Mouse (Mus musculus) forebrain, embryonic 14.5 days (tissue): ENCODE data around the gene Fam45a. TPM values are rescaled to one million over a fixed set of nuclear protein-coding genes. Genes with fewer than 3 reads are reported as not detected.
"Not testable (repeated sequence)": the region's sequence is repeated elsewhere in the genome, so short reads cannot be mapped to it uniquely, and the experiment has no call there.

Experiments used
- ATAC-seq: fragments of 200-750 bp; cut with Nextera tagmentation; 2 replicates; pipeline ENCODE4 v1.8.0; 2017; ENCODE audit warnings: mild to moderate bottlenecking, moderate library complexity
- DNase-seq: peaks from one replicate; pipeline ENCODE4 v3.0.0-alpha.2; 2015; ENCODE audit warnings: low spot score
- H3K27ac ChIP-seq: fragments of 300-500 bp; sonication (generic); 2 replicates; pipeline ENCODE4 v1.5.1; 2014; ENCODE audit warnings: low read depth, mild to moderate bottlenecking, control low read depth, low read length, moderate library complexity
- H3K27me3 ChIP-seq: fragments of 300-500 bp; sonication (generic); replicated peaks from 2 replicates; pipeline ENCODE4 v1.6.1; 2014; ENCODE audit warnings: low read length, control low read depth, mixed read lengths; ENCODE audit not compliant: control insufficient read depth, insufficient read depth
- H3K36me3 ChIP-seq: fragments of 300-500 bp; sonication (generic); 2 replicates; pipeline ENCODE4 v1.6.1; 2014; ENCODE audit warnings: low read length, control low read depth; ENCODE audit not compliant: control insufficient read depth, insufficient read depth
- H3K4me1 ChIP-seq: fragments of 300-500 bp; sonication (generic); 2 replicates; pipeline ENCODE4 v1.6.1; 2014; ENCODE audit warnings: antibody characterized with exemption, low read length, control low read depth; ENCODE audit not compliant: control insufficient read depth, insufficient read depth
- H3K4me2 ChIP-seq: fragments of 300-500 bp; sonication (generic); 2 replicates; pipeline ENCODE4 v1.6.1; 2014; ENCODE audit warnings: mild to moderate bottlenecking, control low read depth, low read length
- H3K4me3 ChIP-seq: fragments of 300-500 bp; sonication (generic); 2 replicates; pipeline ENCODE4 v1.5.1; 2014; ENCODE audit warnings: low read depth, low read length, control low read depth
- H3K9ac ChIP-seq: fragments of 300-500 bp; sonication (generic); 2 replicates; pipeline ENCODE4 v1.6.1; 2014; ENCODE audit warnings: mild to moderate bottlenecking, low read length, control low read depth, moderate library complexity
- H3K9me3 ChIP-seq: fragments of 300-500 bp; sonication (generic); replicated peaks from 2 replicates; pipeline ENCODE4 v1.6.1; 2016; ENCODE audit warnings: low read length, control low read depth, mixed read lengths; ENCODE audit not compliant: control insufficient read depth
- WGBS: fragments of 180-500 bp; shearing (Covaris S2); extraction: QIAGEN DNeasy Blood & Tissue Kit; methylation state at CpG from one replicate; pipeline ENCODE4 v1.1.7; 2014; 5-methylcytosine and 5-hydroxymethylcytosine counted together
- polyA plus RNA-seq: library from polyadenylated mRNA; unstranded; fragments of >200 nt; fragmentation: Nextera tagmentation; extraction: Ambion mirVana; gene quantifications from 2 replicates; pipeline ENCODE4 v1.2.1, GENCODE M21; 2014

Gene Fam45a
- polyA plus RNA-seq, 1 experiment from 2014 or later = 54.1 TPM

- no peak overlapping the region for H3K4me2 ChIP-seq
- WGBS = over 99% methylated on average over 6 of the region's 6 CpGs
- H3K9me3 ChIP-seq = no peaks in the 10 kb centered on the region
- no peak for ATAC-seq
- no peak overlapping the region for H3K4me3 ChIP-seq
- peaks cover 8% of the 10 kb centered on the region for H3K4me1 ChIP-seq
- no peaks in the 10 kb centered on the region for H3K27me3 ChIP-seq
- H3K27ac ChIP-seq = no peak overlapping the region
- no peak for DNase-seq
- no peak overlapping the region for H3K9ac ChIP-seq
- peaks cover 15% of the 10 kb centered on the region for H3K36me3 ChIP-seq
Measured at GRCm38 (mm10) chr19:60813133-60813532, 1.7 kb downstream of the Fam45a start.

DNA sequence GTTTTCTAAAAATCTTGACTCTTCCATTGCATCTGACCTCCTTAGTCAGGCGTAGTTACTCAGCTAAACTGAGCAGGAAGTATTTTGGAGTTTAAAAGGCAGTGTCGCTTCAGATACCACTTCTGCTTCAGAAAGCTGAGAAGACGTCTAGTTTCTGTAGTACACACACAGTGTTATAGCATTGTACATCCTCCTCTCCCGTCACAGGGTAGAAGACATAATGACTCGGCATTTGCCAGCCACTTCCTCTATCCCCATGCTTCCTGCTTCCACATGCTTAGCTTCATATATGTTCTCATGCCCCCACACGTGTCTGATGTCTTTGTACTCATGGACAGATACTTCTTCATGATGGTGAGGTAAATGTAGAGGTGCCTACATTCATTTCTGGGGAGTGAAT, 7.3 kb downstream of the Fam45a start:
- H3K4me3 ChIP-seq = no peak overlapping the region
- ATAC-seq (no peak), DNase-seq (no peak)
- H3K27me3 ChIP-seq = no peaks in the 10 kb centered on the region
- peaks cover 58% of the 10 kb centered on the region for H3K36me3 ChIP-seq
- H3K4me2 ChIP-seq = no peak overlapping the region
- 92% methylated on average over 6 of the region's 6 CpGs for WGBS
- no peaks in the 10 kb centered on the region for H3K4me1 ChIP-seq
- no peaks in the 10 kb centered on the region for H3K9me3 ChIP-seq
- H3K27ac ChIP-seq = no peak overlapping the region
- H3K9ac ChIP-seq = no peak overlapping the region

GRCm38 (mm10) chr19:60837747-60838146, 26.4 kb downstream of the Fam45a start:
- Histone ChIP-seq H3K27me3 (no peaks in the 10 kb centered on the region), H3K27ac (no peak overlapping the region), H3K4me1 (no peaks in the 10 kb centered on the region), H3K9me3 (no peaks in the 10 kb centered on the region), H3K9ac (no peak overlapping the region), H3K36me3 (peaks cover 61% of the 10 kb centered on the region), H3K4me2 (no peak overlapping the region), H3K4me3 (no peak overlapping the region)
- ATAC-seq = peak; percentile 71
- 84% methylated on average over 1 of the region's 1 CpGs for WGBS
- DNase-seq = peak; percentile 84

GRCm38 (mm10) chr19:60843324-60843723, 31.9 kb downstream of the Fam45a start:
- no peak overlapping the region for H3K4me3 ChIP-seq
- H3K4me1 ChIP-seq = no peaks in the 10 kb centered on the region
- no peak overlapping the region for H3K27ac ChIP-seq
- no peaks in the 10 kb centered on the region for H3K9me3 ChIP-seq
- H3K27me3 ChIP-seq = no peaks in the 10 kb centered on the region
- no peak overlapping the region for H3K9ac ChIP-seq
- ATAC-seq (no peak), DNase-seq (no peak)
- peaks cover 37% of the 10 kb centered on the region for H3K36me3 ChIP-seq
- no peak overlapping the region for H3K4me2 ChIP-seq

GRCm38 (mm10) chr19:60845731-60846130, 34.3 kb downstream of the Fam45a start:
- Histone ChIP-seq H3K27me3 (no peaks in the 10 kb centered on the region), H3K9me3 (no peaks in the 10 kb centered on the region), H3K9ac (no peak overlapping the region), H3K4me1 (no peaks in the 10 kb centered on the region), H3K4me2 (no peak overlapping the region), H3K4me3 (no peak overlapping the region), H3K36me3 (peaks cover 25% of the 10 kb centered on the region), H3K27ac (no peak overlapping the region)
- ATAC-seq (no peak), DNase-seq (no peak)

GRCm38 (mm10) chr19:60860868-60861700, 49.7 kb downstream of the Fam45a start, which contains the start of gene Sfxn4:
Gene Sfxn4, minus strand, starts transcription at chr19:60861479.
- DNase-seq (peak; percentile 96), ATAC-seq (peak; percentile 100)
- peak within 1 kb of the TSS; percentile 62 for H3K9ac ChIP-seq
- no peaks in the 10 kb centered on the region for H3K27me3 ChIP-seq
- H3K4me3 ChIP-seq = peak within 1 kb of the TSS; percentile 41
- peak within 1 kb of the TSS; percentile 57 for H3K4me2 ChIP-seq
- peak within 1 kb of the TSS; percentile 52; the same call in 1 of the 2 replicates for H3K27ac ChIP-seq
- H3K9me3 ChIP-seq = no peaks in the 10 kb centered on the region
- 4% methylated on average over 30 of the region's 30 CpGs for WGBS
- H3K36me3 ChIP-seq = peaks cover 16% of the 10 kb centered on the region
- H3K4me1 ChIP-seq = no peaks in the 10 kb centered on the region

GRCm38 (mm10) chr19:60866169-60866568, 54.8 kb downstream of the Fam45a start:
- 95% methylated on average over 4 of the region's 4 CpGs for WGBS

GRCm38 (mm10) chr19:60870489-60870888, 59.1 kb downstream of the Fam45a start:
- no peak overlapping the region for H3K27ac ChIP-seq
- no peak overlapping the region for H3K4me3 ChIP-seq
- DNase-seq = no peak
- no peaks in the 10 kb centered on the region for H3K27me3 ChIP-seq
- H3K9ac ChIP-seq = no peak overlapping the region
- no peak overlapping the region for H3K4me2 ChIP-seq
- peaks cover 17% of the 10 kb centered on the region; the same call in 1 of the 2 replicates for H3K36me3 ChIP-seq
- ATAC-seq = no peak
- WGBS = 89% methylated on average over 1 of the region's 1 CpGs
- H3K9me3 ChIP-seq = no peaks in the 10 kb centered on the region
- H3K4me1 ChIP-seq = no peaks in the 10 kb centered on the region

More at GRCm38 (mm10) chr19:60866169-60866568, 54.8 kb downstream of the Fam45a start:
- peaks cover 26% of the 10 kb centered on the region for H3K36me3 ChIP-seq
- not testable (repeated sequence) for H3K4me2 ChIP-seq, H3K4me1 ChIP-seq, ATAC-seq, H3K9me3 ChIP-seq, H3K9ac ChIP-seq, DNase-seq, H3K27me3 ChIP-seq, H3K27ac ChIP-seq, H3K4me3 ChIP-seq

- 92% methylated on average over 5 of the region's 5 CpGs for WGBS
- ATAC-seq (no peak), DNase-seq (no peak)
- peaks cover 17% of the 10 kb centered on the region; the same call in 1 of the 2 replicates for H3K36me3 ChIP-seq
- H3K4me3 ChIP-seq = no peak overlapping the region
- no peak overlapping the region for H3K27ac ChIP-seq
- no peak overlapping the region for H3K4me2 ChIP-seq
- H3K9me3 ChIP-seq = no peaks in the 10 kb centered on the region
- H3K27me3 ChIP-seq = no peaks in the 10 kb centered on the region
- no peaks in the 10 kb centered on the region for H3K4me1 ChIP-seq
- H3K9ac ChIP-seq = no peak overlapping the region
Measured at GRCm38 (mm10) chr19:60871366-60871765, 60.0 kb downstream of the Fam45a start.
